Mouse (Mus musculus): ENCODE results near the gene Map3k3. TPM values are rescaled to one million over a fixed set of nuclear protein-coding genes. Genes with fewer than 3 reads are reported as not detected.

Gene Map3k3
- polyA plus RNA-seq, 1 experiment, result 11.3 TPM

DNA sequence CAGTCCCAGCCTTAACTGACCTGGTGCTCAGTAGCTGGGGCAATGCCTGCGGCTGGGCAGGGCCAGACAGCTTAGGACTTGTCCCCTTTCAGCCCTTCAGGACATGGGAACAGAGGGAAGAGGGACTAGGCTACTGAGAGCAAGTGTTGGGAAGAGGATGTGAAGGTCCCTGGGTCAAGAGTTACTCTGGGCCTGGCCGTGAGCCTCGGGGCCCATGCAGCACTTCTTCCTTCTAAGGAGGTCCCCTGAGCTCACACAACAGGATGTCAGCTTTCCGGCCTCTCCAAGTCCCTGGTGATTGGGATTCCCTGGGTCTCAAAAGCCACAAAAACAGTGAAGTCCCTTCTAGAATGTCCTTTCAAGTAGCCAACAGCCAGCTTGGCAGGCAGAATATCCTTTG, 79.1 kb downstream of the Map3k3 start:
- Histone ChIP-seq H3K36me3 (ENCODE audit: control insufficient read depth, insufficient read depth, low read length) (no peaks in the 10 kb centered on the region), H3K27ac (ENCODE audit: control insufficient read depth, insufficient read depth, low read depth, low read length) (no peak overlapping the region), H3K4me3 (ENCODE audit: control insufficient read depth, low read depth, low read length) (no peak overlapping the region), H3K27me3 (ENCODE audit: control insufficient read depth, insufficient read depth, low read length) (no peaks in the 10 kb centered on the region), H3K4me1 (ENCODE audit: control insufficient read depth, insufficient read depth, low read length) (peaks cover 17% of the 10 kb centered on the region)
- no peak; the same call in 1 of the 2 replicates for TF ChIP-seq POLR2A (IDR thresholded peaks at IDR 0.05; ENCODE audit: control insufficient read depth, low read depth, low read length)
- no peak for TF ChIP-seq CTCF (IDR thresholded peaks at IDR 0.05; ENCODE audit: control insufficient read depth, insufficient read depth, insufficient replicate concordance, low read depth, low read length)

DNA sequence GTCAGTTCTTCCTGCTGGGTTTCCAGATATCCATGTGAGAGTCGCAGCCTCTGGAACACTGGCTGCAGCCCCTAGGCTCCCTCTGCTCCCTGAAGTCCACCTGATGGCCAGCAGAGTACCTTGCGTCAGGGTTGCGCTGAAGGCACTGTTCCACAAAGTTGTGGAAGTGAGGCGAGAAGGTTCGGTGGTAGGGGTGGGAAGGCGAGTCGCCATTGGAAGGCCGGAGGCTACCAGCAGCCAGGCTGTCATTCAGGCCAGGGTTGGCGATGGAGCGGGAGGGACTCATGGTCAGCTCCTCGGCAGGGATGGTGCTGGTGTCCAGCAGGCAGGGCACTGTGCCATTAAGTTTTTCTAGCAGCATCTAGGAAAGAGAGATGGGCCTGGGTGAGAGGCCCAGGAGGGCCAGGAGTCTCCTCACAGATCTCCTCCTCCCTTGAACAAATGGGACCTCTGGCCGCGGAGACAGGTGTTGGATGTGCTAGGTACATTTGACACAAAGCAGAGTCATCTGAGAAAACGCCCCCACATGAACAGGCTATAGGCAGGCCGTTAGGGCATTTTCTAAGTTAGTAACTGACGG, 80.3 kb downstream of the Map3k3 start:
- TF ChIP-seq CTCF (IDR thresholded peaks at IDR 0.05; ENCODE audit: control insufficient read depth, insufficient read depth, insufficient replicate concordance, low read depth, low read length), result no peak
- no peak for TF ChIP-seq POLR2A (IDR thresholded peaks at IDR 0.05; ENCODE audit: control insufficient read depth, low read depth, low read length)
- Histone ChIP-seq H3K27ac (ENCODE audit: control insufficient read depth, insufficient read depth, low read depth, low read length) (no peak overlapping the region), H3K27me3 (ENCODE audit: control insufficient read depth, insufficient read depth, low read length) (no peaks in the 10 kb centered on the region), H3K4me3 (ENCODE audit: control insufficient read depth, low read depth, low read length) (no peak overlapping the region), H3K4me1 (ENCODE audit: control insufficient read depth, insufficient read depth, low read length) (peaks cover 11% of the 10 kb centered on the region), H3K36me3 (ENCODE audit: control insufficient read depth, insufficient read depth, low read length) (no peaks in the 10 kb centered on the region)

DNA sequence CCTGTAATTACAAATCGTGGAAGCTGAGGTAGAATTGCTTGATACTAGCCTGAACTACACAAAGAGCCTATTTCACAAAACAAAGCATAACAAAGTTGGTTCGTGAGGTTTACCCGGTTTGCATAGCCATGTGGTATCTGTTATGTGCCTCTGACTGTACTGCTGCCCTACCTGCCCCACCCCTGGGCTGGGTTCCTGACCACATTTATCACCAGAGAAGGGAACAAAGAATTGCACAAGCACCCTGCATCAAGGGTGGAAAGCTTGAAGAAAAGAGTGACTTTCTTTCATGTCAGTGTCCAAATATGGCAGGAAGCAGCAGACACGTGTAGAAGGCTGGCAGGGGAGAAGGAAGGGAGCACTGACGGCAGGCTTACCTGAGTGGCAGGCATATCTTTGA, 83.0 kb downstream of the Map3k3 start:
- Histone ChIP-seq H3K27ac (ENCODE audit: control insufficient read depth, insufficient read depth, low read depth, low read length) (no peak overlapping the region), H3K36me3 (ENCODE audit: control insufficient read depth, insufficient read depth, low read length) (no peaks in the 10 kb centered on the region)
- TF ChIP-seq CTCF (IDR thresholded peaks at IDR 0.05; ENCODE audit: control insufficient read depth, insufficient read depth, insufficient replicate concordance, low read depth, low read length), result no peak
- no peak for TF ChIP-seq POLR2A (IDR thresholded peaks at IDR 0.05; ENCODE audit: control insufficient read depth, low read depth, low read length)

DNA sequence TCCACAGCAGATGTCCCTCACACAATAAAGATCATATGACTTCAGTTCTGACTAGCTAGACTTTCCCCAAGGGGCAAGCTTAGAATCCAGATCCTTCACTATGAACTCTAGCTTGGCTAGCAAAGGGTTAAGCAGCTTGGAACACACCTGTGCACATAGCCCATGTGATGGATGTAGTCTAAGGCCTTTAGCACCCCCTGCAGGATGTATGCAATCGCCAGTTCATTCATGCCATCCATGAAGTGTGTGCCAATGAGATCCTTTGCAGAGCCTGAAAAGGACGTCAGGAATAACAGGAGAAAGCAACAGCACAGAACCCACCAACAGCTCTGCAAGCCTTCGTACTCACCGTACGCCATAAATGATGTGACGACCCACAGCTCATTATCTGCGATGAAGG, 86.4 kb downstream of the Map3k3 start:
- no peak for TF ChIP-seq POLR2A (IDR thresholded peaks at IDR 0.05; ENCODE audit: control insufficient read depth, low read depth, low read length)
- TF ChIP-seq CTCF (IDR thresholded peaks at IDR 0.05; ENCODE audit: control insufficient read depth, insufficient read depth, insufficient replicate concordance, low read depth, low read length), result no peak
- no peaks in the 10 kb centered on the region for H3K4me1 ChIP-seq (ENCODE audit: control insufficient read depth, insufficient read depth, low read length)
- no peak overlapping the region for H3K4me3 ChIP-seq (ENCODE audit: control insufficient read depth, low read depth, low read length)
- peaks cover 2% of the 10 kb centered on the region; the same call in 1 of the 2 replicates for H3K36me3 ChIP-seq (ENCODE audit: control insufficient read depth, insufficient read depth, low read length)
- H3K27ac ChIP-seq (ENCODE audit: control insufficient read depth, insufficient read depth, low read depth, low read length), result no peak overlapping the region
- no peaks in the 10 kb centered on the region for H3K27me3 ChIP-seq (ENCODE audit: control insufficient read depth, insufficient read depth, low read length)

More for the DNA sequence above, 83.0 kb downstream of the Map3k3 start:
- Histone ChIP-seq H3K4me3 (ENCODE audit: control insufficient read depth, low read depth, low read length) (no peak overlapping the region), H3K4me1 (ENCODE audit: control insufficient read depth, insufficient read depth, low read length) (no peaks in the 10 kb centered on the region), H3K27me3 (ENCODE audit: control insufficient read depth, insufficient read depth, low read length) (no peaks in the 10 kb centered on the region)

DNA sequence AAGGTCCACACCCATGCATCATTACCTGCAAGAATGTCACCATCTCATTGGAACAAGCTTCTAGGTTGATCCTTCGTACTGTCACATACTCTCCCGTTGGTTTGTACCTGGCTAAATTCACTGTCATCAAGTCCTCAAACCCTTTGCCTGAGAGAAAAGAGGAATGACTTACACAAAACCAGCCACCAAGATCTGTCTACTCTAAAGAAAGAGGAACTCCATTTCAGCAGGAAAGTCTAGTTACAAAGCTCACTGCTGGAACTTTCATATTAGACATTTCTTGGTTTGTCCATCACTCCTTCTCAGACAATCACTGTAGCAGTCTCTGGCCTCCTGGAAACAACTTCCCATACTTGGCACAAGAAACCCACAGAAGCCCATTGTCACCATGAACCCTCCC, 88.8 kb downstream of the Map3k3 start:
- TF ChIP-seq POLR2A (IDR thresholded peaks at IDR 0.05; ENCODE audit: control insufficient read depth, low read depth, low read length), result no peak
- no peak for TF ChIP-seq CTCF (IDR thresholded peaks at IDR 0.05; ENCODE audit: control insufficient read depth, insufficient read depth, insufficient replicate concordance, low read depth, low read length)
- Histone ChIP-seq H3K27ac (ENCODE audit: control insufficient read depth, insufficient read depth, low read depth, low read length) (no peak overlapping the region), H3K36me3 (ENCODE audit: control insufficient read depth, insufficient read depth, low read length) (peaks cover 2% of the 10 kb centered on the region; the same call in 1 of the 2 replicates), H3K27me3 (ENCODE audit: control insufficient read depth, insufficient read depth, low read length) (no peaks in the 10 kb centered on the region), H3K4me3 (ENCODE audit: control insufficient read depth, low read depth, low read length) (no peak overlapping the region), H3K4me1 (ENCODE audit: control insufficient read depth, insufficient read depth, low read length) (no peaks in the 10 kb centered on the region)

DNA sequence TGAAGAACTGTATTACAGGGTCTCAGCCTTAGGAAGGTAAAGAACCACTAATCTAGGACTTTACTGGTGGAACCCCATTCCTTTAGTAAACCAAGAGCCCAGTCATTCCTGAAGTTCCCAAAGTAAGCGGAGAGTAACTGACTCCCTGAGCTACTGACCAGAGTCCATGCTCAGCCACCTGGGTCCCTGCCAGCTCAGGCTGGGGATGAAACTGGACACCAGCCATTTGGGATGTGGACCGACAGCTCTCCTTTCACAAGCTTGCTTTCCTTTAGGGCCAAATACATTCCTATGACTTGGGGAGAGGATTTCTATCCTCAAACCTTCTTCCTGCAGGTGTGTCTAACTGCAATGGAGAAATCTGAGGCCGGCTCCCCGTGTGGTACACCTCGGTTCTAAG, 90.0 kb downstream of the Map3k3 start:
- Histone ChIP-seq H3K36me3 (ENCODE audit: control insufficient read depth, insufficient read depth, low read length) (peaks cover 2% of the 10 kb centered on the region; the same call in 1 of the 2 replicates), H3K27me3 (ENCODE audit: control insufficient read depth, insufficient read depth, low read length) (no peaks in the 10 kb centered on the region), H3K27ac (ENCODE audit: control insufficient read depth, insufficient read depth, low read depth, low read length) (no peak overlapping the region), H3K4me1 (ENCODE audit: control insufficient read depth, insufficient read depth, low read length) (no peaks in the 10 kb centered on the region), H3K4me3 (ENCODE audit: control insufficient read depth, low read depth, low read length) (no peak overlapping the region)
- TF ChIP-seq POLR2A (IDR thresholded peaks at IDR 0.05; ENCODE audit: control insufficient read depth, low read depth, low read length), result no peak
- no peak for TF ChIP-seq CTCF (IDR thresholded peaks at IDR 0.05; ENCODE audit: control insufficient read depth, insufficient read depth, insufficient replicate concordance, low read depth, low read length)

DNA sequence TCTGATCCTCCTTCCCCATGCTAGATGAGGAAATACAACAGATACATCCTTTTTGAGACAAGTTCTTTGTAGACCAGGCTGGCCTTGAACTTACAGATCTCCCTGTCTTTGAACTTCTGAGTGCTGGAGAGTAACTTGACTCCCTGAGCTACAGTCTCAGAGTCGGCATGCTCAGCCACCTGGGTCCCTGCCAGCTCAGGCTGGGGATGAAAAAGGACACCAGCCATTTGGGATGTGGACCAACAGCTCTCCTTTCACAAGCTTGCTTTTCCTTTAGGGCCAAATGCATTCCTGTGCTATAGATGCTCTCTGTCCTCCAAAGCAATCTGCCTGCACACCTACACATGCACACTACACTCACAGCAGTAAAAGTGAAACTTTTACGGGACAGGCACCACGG, 90.7 kb downstream of the Map3k3 start:
- TF ChIP-seq CTCF (IDR thresholded peaks at IDR 0.05; ENCODE audit: control insufficient read depth, insufficient read depth, insufficient replicate concordance, low read depth, low read length), result no peak
- no peak for TF ChIP-seq POLR2A (IDR thresholded peaks at IDR 0.05; ENCODE audit: control insufficient read depth, low read depth, low read length)
- Histone ChIP-seq H3K27ac (ENCODE audit: control insufficient read depth, insufficient read depth, low read depth, low read length) (no peak overlapping the region), H3K36me3 (ENCODE audit: control insufficient read depth, insufficient read depth, low read length) (peaks cover 2% of the 10 kb centered on the region; the same call in 1 of the 2 replicates), H3K4me1 (ENCODE audit: control insufficient read depth, insufficient read depth, low read length) (no peaks in the 10 kb centered on the region), H3K27me3 (ENCODE audit: control insufficient read depth, insufficient read depth, low read length) (no peaks in the 10 kb centered on the region), H3K4me3 (ENCODE audit: control insufficient read depth, low read depth, low read length) (no peak overlapping the region)

Measured in testis, adult 2 months (tissue).